Mouse (Mus musculus) cortical plate, adult 2 months (tissue): Measurements from ENCODE around the gene Hoxb4.

Experiments
- CTCF ChIP-seq: fragments of 200-500 bp; IDR thresholded peaks from 2 replicates; pipeline ENCODE4 v1.5.1; 2011; ENCODE audit warnings: mild to moderate bottlenecking, control low read depth, low read length; ENCODE audit not compliant: insufficient read depth; ENCODE audit errors: extremely low read depth
- POLR2A ChIP-seq: fragments of 200-500 bp; IDR thresholded peaks from 2 replicates; pipeline ENCODE4 v1.6.1; 2011; ENCODE audit warnings: mild to moderate bottlenecking, low read length, control low read depth; ENCODE audit not compliant: insufficient read depth; ENCODE audit errors: extremely low read depth

GRCm38 (mm10) chr11:96285771-96286738 lies 32.0 kb upstream of the Hoxb4 start, which contains the start of gene Hoxb7:
- TF ChIP-seq CTCF (no peak), POLR2A (no peak)
